Mouse (Mus musculus) kidney, adult 2 months (tissue): ENCODE results near the gene Nkapl.

Experiments
- CTCF ChIP-seq: fragments of 200-500 bp; conservative IDR thresholded peaks from 2 replicates; pipeline ENCODE4 v1.5.1; 2011; ENCODE audit warnings: low read depth, mild to moderate bottlenecking, control low read depth, low read length, moderate library complexity, mixed read lengths; ENCODE audit not compliant: insufficient read depth, insufficient read length
- POLR2A ChIP-seq: fragments of 200-500 bp; IDR thresholded peaks from one replicate; pipeline ENCODE4 v1.6.1; 2011; ENCODE audit warnings: low read depth, low read length, control low read depth

DNA sequence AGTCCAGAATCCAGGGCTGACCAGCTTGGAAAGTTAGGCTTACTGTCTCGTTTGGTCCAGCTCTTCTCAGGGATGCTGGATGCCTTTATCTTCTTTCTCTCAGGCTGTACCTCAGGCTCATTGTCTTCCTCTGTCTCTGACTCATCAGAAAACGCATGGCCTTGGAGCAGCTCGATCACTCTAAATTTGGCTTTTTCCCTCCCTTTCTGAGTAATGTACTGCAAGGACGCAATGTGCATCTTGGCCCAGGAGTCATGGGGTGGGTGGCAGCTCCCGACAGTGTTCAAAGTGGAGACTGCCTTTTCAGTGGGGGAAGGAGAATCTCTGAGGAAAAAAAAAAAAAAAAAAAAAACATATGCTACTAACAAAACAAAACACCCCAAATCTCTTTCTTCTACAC is 45.0 kb downstream of the Nkapl start:
- TF ChIP-seq POLR2A = no peak
- no peak for TF ChIP-seq CTCF
